Mouse (Mus musculus) liver, adult 2 months (tissue): ENCODE measurements at regions not wholly inside any gene's neighbourhood (a gene's known extent, or its start where the extent isn't known, plus 50 kb on each side); places are given as distances from the start of the nearest gene placed in this dataset.

Source experiments
- DNase-seq: peaks from one replicate; pipeline ENCODE4 v3.0.0-alpha.2; 2011; ENCODE audit warnings: low read depth, low spot score; ENCODE audit errors: extremely low read depth
- H3K27ac ChIP-seq: fragments of 200-500 bp; replicated peaks from 2 replicates; pipeline ENCODE4 v1.5.1; 2012; ENCODE audit warnings: low read depth, mild to moderate bottlenecking, control low read depth, inconsistent platforms, low read length; ENCODE audit not compliant: insufficient read depth
- H3K27me3 ChIP-seq: fragments of 200-500 bp; 2 replicates; pipeline ENCODE4 v1.6.1; 2012; ENCODE audit warnings: mild to moderate bottlenecking, moderate library complexity, low read length, inconsistent platforms; ENCODE audit not compliant: control insufficient read depth, insufficient read depth
- H3K36me3 ChIP-seq: fragments of 200-500 bp; 2 replicates; pipeline ENCODE4 v1.6.1; 2012; ENCODE audit warnings: low read length, inconsistent platforms; ENCODE audit not compliant: control insufficient read depth, insufficient read depth
- H3K4me1 ChIP-seq: fragments of 200-500 bp; 2 replicates; pipeline ENCODE4 v1.6.1; 2011; ENCODE audit warnings: low read length; ENCODE audit not compliant: control insufficient read depth, insufficient read depth
- H3K4me3 ChIP-seq: fragments of 200-500 bp; 2 replicates; pipeline ENCODE4 v1.5.1; 2011; ENCODE audit warnings: low read depth, mild to moderate bottlenecking, control low read depth, low read length, moderate library complexity; ENCODE audit not compliant: insufficient read depth
- H3K79me2 ChIP-seq: fragments of 200-500 bp; 2 replicates; pipeline ENCODE4 v1.6.1; 2012; ENCODE audit warnings: inconsistent platforms, mild to moderate bottlenecking, low read length, moderate library complexity; ENCODE audit not compliant: control insufficient read depth, insufficient read depth
- H3K9ac ChIP-seq: fragments of 200-500 bp; 2 replicates; pipeline ENCODE4 v1.6.1; 2012; ENCODE audit warnings: low read depth, mild to moderate bottlenecking, control low read depth, inconsistent platforms, low read length
- CTCF ChIP-seq: fragments of 200-500 bp; IDR thresholded peaks from 2 replicates; pipeline ENCODE4 v1.5.1; 2011; ENCODE audit warnings: low read depth, low read length, control low read depth
- POLR2A ChIP-seq: fragments of 200-500 bp; IDR thresholded peaks from 2 replicates; pipeline ENCODE4 v1.6.1; 2011; ENCODE audit warnings: low read length, control low read depth; ENCODE audit not compliant: insufficient read depth; ENCODE audit errors: extremely low read depth
- WGBS: fragments of 180-500 bp; shearing (Covaris S2); methylation state at CpG from one replicate; pipeline ENCODE4 v1.1.7; 2018; 5-methylcytosine and 5-hydroxymethylcytosine counted together

DNA sequence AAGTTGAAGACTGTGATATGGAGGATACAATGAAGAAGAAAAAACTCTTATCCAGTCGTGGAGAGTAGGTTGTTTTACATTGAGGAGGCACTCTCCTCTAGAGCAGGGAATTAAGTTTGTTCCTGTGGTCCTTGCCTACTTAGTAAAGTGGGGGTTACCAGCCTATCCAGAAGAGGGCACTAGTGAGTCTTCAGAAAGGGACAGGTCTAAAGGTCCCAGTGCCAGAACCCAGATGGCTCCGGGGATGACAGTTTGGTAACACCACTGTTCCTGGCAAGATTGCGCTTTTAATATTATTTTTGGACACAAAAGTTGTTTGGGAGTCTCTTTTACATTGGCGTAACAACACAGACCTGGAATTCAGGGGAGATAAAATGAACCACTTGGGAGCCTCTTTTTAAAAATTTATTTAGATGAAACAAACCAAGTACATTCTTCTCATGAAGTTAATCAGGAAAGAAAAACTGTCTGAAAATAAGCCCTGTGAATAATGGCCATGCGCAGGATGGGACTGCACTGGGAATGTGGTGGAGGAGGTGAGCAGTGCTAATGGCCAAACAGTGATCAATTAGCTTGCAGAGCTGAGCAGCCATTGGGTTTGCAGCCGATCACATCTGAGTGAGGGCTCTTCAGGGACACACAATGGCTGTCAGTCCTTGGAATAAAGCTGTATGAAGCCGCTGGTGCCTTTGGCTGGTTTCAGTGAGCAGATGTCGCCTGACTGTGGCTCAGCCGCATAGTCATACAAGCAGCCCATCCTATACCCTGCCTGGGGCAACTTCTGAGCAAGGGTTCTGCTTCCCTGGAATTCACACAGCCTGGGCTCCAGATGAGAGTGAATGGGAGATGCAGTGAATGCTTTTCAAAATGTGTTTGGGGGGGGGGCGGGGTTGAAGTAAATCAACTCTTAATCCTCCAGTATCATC is 132.1 kb upstream of the Hs3st4 start:
- H3K36me3 ChIP-seq, result no peaks in the 10 kb centered on the region
- H3K4me1 ChIP-seq, result no peaks in the 10 kb centered on the region
- H3K4me3 ChIP-seq, result no peak overlapping the region
- H3K9ac ChIP-seq, result no peak overlapping the region
- DNase-seq, result peak; percentile 83
- no peaks in the 10 kb centered on the region for H3K27me3 ChIP-seq
- H3K27ac ChIP-seq, result no peak overlapping the region
- TF ChIP-seq POLR2A, result no peak
- 0 out of 2 replicates have a peak, but pooled peaks have one; percentile 13 for TF ChIP-seq CTCF
- no peaks in the 10 kb centered on the region for H3K79me2 ChIP-seq
- 69% methylated on average over 10 of the region's 10 CpGs for WGBS

DNA sequence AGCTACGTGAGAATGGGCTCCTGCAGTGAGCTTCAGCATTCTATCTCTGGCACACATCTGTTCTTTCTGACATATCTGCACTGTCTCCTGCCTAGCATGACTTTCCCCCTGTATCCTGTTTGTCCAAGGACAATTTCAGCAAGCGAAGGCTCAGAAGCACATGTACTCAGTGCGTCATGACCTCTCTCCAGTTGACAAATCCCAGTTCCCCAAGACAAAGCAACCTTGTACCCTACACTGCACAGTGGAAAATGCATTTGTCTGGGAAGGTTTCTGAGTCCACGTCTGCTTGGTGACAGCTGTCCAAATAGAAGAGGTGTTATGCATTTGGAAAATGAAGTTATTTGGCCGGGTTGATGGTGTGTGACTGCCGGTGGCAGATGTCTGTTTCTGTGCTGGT is 125.1 kb upstream of the Hs3st4 start:
- H3K4me3 ChIP-seq, result no peak overlapping the region
- no peaks in the 10 kb centered on the region for H3K4me1 ChIP-seq
- H3K27me3 ChIP-seq, result 0 out of 2 replicates have a peak, but pooled peaks cover 3% of the 10 kb centered on the region
- TF ChIP-seq CTCF, result no peak
- TF ChIP-seq POLR2A, result no peak
- 71% methylated on average over 6 of the region's 6 CpGs for WGBS
- no peak overlapping the region for H3K9ac ChIP-seq
- no peaks in the 10 kb centered on the region for H3K36me3 ChIP-seq
- no peaks in the 10 kb centered on the region for H3K79me2 ChIP-seq
- H3K27ac ChIP-seq, result no peak overlapping the region
- DNase-seq, result no peak

DNA sequence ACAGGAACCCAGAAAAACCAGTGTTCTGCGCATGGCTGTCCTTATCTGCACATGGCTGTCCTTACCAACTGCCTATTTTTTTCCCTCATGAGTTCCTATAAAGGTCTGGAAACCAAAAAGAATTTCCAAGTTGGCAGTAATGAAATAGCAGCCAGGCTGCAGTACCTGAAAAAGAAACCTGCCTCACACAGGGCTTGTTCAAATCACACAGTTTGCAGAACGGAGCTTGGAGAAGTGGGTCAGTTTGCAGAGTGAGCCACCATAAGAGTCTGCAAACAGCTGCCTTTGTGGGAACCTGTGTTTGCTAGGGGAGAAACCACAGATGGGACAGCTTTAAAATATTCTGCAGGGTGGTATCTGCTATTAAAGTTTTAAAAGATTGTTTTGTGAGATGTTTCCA is 121.0 kb upstream of the Hs3st4 start:
- H3K27me3 ChIP-seq, result 0 out of 2 replicates have a peak, but pooled peaks cover 3% of the 10 kb centered on the region
- 53% methylated on average over 2 of the region's 2 CpGs for WGBS
- DNase-seq, result no peak
- H3K4me3 ChIP-seq, result no peak overlapping the region
- no peaks in the 10 kb centered on the region for H3K79me2 ChIP-seq
- no peaks in the 10 kb centered on the region for H3K36me3 ChIP-seq
- H3K9ac ChIP-seq, result no peak overlapping the region
- no peak for TF ChIP-seq CTCF
- TF ChIP-seq POLR2A, result no peak
- no peaks in the 10 kb centered on the region for H3K4me1 ChIP-seq
- H3K27ac ChIP-seq, result no peak overlapping the region

DNA sequence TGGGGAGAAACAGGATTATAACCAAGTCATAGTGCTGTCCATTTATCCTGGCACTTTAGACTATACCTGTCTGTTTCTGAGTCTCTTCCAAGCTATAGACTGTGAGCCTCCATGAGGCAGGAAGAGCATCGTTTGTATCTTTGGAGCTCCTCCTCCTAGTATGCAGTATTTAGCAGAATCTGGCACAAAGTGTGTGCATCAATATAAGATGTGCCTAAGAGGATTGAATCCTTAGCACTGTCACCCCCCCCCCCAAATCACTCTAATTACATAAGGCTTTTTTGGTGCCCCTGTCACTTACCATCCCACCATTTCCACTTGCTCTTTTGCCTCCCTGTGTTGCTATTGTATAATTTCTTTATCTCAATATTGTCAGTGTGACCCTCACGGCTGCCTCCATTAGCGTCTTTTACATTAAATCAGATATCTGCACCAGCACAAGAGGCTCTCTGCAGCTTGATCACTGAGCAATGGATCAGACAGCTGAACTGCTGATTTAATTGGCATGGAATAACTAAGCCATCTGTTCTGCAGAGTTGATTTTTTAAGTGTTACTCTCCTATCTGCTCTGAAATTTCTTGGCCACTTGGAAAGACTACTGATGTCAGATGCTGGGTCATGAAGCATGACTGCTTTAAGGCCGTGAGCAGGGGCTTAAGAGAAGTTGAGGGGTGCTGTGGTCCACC is 85.8 kb upstream of the Hs3st4 start:
- DNase-seq, result no peak
- 82% methylated on average over 4 of the region's 4 CpGs for WGBS
- H3K36me3 ChIP-seq, result no peaks in the 10 kb centered on the region
- H3K27ac ChIP-seq, result no peak overlapping the region
- H3K4me1 ChIP-seq, result no peaks in the 10 kb centered on the region
- TF ChIP-seq CTCF (no peak), POLR2A (no peak)
- no peaks in the 10 kb centered on the region for H3K79me2 ChIP-seq
- H3K9ac ChIP-seq, result no peak overlapping the region
- no peaks in the 10 kb centered on the region for H3K27me3 ChIP-seq
- no peak overlapping the region for H3K4me3 ChIP-seq

DNA sequence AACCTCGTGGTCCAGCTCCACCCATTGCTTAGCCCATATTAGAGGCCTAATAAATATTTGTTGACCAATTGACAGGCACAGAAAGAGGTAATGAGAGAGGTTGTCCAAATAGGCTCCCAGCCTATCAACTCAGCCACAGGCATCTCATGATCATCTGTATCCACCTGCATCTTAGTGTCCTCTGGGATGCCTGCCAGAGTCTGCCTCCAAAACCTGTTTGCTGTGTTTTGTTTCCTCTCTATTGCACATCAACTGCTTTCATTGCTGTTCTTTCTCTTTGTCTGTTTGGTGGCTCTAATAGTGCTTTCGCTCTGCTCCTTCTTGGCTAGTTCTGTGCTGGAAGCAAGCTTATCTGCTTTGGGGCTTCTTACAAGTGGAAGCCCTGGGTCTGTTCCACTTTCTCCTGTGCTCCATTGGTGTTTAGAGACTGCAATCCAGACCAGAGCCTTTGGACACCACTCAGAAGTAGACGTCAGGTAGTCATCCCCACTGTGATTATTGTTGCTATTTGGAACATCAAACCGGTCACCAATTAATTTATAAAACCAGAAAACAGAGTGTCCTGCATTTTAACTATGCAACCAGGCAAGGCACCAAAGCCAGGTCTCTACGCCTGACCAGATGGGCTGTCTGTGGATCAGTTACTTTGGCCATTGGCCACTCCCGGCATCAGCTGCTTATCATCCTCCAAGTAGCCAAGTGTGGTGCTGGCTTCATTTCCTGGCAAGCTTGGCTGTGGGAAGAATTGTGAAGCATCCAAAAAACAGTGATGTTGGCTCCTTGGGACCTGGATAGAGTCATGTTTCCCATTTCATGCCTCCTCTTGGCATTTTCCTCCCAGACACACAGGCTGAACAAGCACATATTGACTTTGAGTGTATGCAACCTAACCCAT is 74.5 kb upstream of the Hs3st4 start:
- Histone ChIP-seq H3K4me1 (no peaks in the 10 kb centered on the region), H3K27me3 (no peaks in the 10 kb centered on the region), H3K4me3 (no peak overlapping the region), H3K9ac (no peak overlapping the region), H3K27ac (no peak overlapping the region), H3K79me2 (no peaks in the 10 kb centered on the region), H3K36me3 (no peaks in the 10 kb centered on the region)
- no peak for DNase-seq
- WGBS, result 80% methylated on average over 6 of the region's 6 CpGs
- TF ChIP-seq CTCF (no peak), POLR2A (no peak)
